Mouse (Mus musculus) layer of hippocampus, adult 2 months (tissue): Measurements from ENCODE around the gene Zscan5b. TPM values are rescaled to one million over a fixed set of nuclear protein-coding genes. Genes with fewer than 3 reads are reported as not detected.
"Not testable (repeated sequence)": the region's sequence is repeated elsewhere in the genome, so short reads cannot be mapped to it uniquely, and the experiment has no call there.

Experiments
- DNase-seq, 2 experiments: peaks; one replicate each; pipeline ENCODE4 v3.0.0; 2022; ENCODE audit warnings: low spot score in 2 of 2
- H3K27ac ChIP-seq: fragments of 200-600 bp; 2 replicates; pipeline ENCODE4 v1.8.1; 2022
- H3K4me3 ChIP-seq: fragments of 200-600 bp; 2 replicates; pipeline ENCODE4 v1.8.1; 2022; ENCODE audit warnings: mild to moderate bottlenecking
- CTCF ChIP-seq: fragments of 200-600 bp; conservative IDR thresholded peaks from 2 replicates; pipeline ENCODE4 v1.8.1; 2022; ENCODE audit warnings: antibody characterized with exemption, mild to moderate bottlenecking, moderate library complexity
- total RNA-seq, 2 experiments: library from RNA; stranded (reverse); gene quantifications; 2 replicates each; pipeline ENCODE4 v1.2.3; 2021

The Zscan5b gene
- total RNA-seq, 2 experiments from 2014 or later, result not detected

GRCm38 (mm10) chr7:6195777-6196176, 26.3 kb upstream of the Zscan5b start:
- Histone ChIP-seq H3K27ac (no peak overlapping the region), H3K4me3 (no peak overlapping the region)
- TF ChIP-seq CTCF, result peak; percentile 52
- no peak for DNase-seq

DNA sequence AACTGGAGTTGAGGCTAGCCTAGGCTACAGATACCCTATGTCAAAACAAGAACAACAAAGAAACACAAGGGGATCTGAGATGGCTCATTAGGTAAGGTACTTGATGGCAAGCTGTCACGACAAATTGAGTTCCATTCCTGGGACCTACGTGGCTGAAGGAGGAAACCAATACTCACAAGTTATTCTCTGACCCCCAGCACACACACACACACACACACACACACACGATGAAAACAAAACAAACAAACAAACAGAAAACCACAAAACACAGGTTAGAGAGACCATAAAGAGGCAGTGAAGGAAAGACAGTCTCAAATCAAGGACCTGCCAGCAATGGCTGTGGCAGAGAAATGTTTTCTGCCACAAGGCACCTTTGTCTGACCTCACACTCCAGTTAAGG, 25.3 kb upstream of the Zscan5b start, which contains the start of gene Galp:
Galp (plus strand) TSS at position 301 of the 400 bp plus-strand sequence.
- Histone ChIP-seq H3K27ac (no peak within 1 kb of the TSS), H3K4me3 (no peak within 1 kb of the TSS)
- TF ChIP-seq CTCF, result no peak
- DNase-seq, result no peak

DNA sequence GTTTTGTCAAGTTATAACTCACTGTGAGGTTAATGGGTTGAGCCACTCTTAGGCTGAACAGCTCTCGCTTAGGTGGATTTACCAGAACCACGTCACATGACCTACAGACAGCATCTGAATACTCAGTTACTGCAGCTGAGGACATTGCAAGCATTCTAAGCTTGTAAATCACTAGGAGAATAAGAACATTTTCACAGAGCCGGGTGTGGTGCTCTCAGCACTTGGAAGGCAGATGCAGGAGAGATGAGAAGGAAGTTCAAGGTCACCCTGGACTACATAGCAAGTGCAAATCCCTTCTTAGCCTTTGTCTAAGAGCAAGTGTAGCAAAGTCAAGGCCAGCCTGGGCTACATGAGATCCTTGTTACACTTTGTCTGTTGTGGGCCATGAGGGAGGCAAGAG, 17.9 kb upstream of the Zscan5b start:
- Histone ChIP-seq H3K27ac (no peak overlapping the region), H3K4me3 (no peak overlapping the region)
- no peak for TF ChIP-seq CTCF
- DNase-seq, result no peak

DNA sequence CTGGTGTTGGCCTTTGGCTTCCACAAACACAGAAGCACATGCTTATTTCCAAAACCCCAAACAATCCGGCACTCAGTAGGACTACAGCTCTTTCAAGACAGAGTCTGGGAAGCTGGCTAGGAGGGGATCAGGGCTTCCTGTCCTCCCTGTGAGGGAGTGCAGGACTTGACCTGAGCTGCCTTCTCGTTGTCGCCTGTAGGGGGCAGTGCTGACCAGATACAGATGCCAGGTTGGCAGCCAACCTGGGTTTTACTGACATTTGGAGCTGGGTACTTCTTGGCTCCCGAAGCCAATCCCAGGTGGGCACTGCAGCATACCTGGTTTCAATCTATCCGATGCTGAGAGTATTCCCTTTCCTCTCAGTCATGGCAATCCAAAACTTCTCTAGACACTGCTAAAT, 8.9 kb upstream of the Zscan5b start:
- DNase-seq, result peak in 1 of 2 experiments; percentile 36
- H3K4me3 ChIP-seq, result no peak overlapping the region
- peak; percentile 77 for TF ChIP-seq CTCF
- no peak overlapping the region for H3K27ac ChIP-seq

DNA sequence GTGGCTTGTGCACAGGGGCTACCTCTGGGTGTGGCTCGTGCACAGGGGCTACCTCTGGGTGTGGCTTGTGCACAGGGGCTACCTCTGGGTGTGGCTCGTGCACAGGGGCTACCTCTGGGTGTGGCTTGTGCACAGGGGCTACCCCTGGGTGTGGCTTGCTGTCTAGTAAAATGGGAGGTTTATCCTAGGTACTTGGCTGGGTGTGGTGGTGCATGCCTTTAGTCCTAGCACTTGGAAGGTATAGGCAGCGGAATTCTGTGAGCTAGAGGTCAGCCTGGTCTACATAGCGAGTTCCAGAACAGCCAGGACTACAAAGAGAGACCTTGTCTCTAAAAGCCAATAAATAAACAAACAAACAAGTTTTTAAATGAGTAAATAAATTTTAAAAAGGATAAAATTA, 7.4 kb upstream of the Zscan5b start:
- not testable (repeated sequence) for H3K27ac ChIP-seq, H3K4me3 ChIP-seq

GRCm38 (mm10) chr7:6220147-6220546, 1.9 kb upstream of the Zscan5b start:
- no peak for DNase-seq
- TF ChIP-seq CTCF, result no peak
- Histone ChIP-seq H3K27ac (no peak overlapping the region), H3K4me3 (no peak overlapping the region)

More for the DNA sequence above, 7.4 kb upstream of the Zscan5b start:
- not testable (repeated sequence) for DNase-seq

DNA sequence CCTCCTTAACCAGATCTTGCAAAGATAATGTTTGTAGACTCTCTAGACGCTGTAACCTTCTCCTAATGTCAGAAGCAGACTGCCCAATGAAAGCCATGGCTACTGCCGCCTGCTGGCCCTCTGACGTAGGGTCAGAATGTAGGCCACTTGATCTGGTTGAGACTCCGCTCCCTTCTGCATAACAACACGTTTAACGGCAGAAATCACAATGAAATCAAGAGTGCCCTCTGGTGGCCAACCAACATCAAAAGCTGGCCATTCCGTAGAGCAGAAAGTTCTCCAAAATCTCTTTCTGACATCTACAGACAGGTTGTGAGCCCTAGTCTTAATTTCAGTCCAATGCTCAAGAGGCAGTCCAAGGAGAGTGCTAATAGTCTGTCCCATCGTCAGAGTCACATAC, 6.4 kb downstream of the Zscan5b start:
- peak; percentile 70 for TF ChIP-seq CTCF
- not testable (repeated sequence) for H3K27ac ChIP-seq, H3K4me3 ChIP-seq
- DNase-seq, result peak; percentile 10 to 19

DNA sequence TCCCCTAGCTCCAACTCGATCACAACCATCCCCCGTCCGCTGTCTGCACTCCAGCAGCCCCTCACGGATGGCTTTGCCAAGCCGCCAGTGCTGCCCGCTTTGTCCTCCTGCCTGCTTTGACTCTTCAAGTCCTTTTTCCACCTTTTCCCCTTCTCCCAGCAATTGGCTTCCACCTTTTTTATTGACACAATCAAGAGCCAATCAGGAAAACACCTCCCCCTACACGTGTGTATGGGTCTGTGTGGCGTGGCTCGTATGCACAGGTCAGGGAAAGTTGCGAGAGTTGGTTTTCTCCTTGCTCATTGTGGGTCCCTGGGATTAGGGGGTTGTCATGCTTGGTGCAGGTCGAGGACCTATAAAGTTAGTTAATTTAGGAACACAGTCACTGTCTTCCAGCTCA, 17.7 kb downstream of the Zscan5b start:
- Histone ChIP-seq H3K27ac (no peak overlapping the region), H3K4me3 (no peak overlapping the region; the same call in 1 of the 2 replicates)
- no peak for DNase-seq
- TF ChIP-seq CTCF, result no peak

DNA sequence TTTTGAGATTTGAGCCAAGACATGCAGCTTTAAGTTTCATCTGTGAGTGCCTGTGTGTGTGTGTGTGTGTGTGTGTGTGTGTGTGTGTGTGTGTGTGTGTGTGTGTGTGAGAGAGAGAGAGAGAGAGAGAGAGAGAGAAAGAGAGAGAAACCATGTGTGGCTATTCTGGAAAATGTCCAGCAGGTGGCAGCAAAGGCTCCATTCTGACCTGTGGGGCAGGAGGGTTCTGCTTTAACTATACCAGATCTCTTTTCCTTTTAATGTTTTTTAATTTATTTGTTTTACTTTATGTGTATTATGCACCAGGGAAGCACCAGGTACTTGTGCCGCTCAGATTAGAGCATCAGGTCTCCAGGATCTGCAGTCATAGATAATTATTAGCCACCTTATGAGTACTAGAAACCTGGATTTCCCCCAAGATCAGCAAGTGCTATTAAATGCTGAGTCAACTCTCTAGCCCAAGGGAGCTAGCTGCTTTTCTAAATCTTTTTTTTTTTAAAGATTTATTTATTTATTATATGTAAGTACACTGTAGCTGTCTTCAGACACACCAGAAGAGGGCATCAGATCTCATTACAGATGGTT, 18.9 kb downstream of the Zscan5b start:
- TF ChIP-seq CTCF, result peak; percentile 69
- DNase-seq, result peak; percentile 8 to 42
- not testable (repeated sequence) for H3K4me3 ChIP-seq, H3K27ac ChIP-seq

DNA sequence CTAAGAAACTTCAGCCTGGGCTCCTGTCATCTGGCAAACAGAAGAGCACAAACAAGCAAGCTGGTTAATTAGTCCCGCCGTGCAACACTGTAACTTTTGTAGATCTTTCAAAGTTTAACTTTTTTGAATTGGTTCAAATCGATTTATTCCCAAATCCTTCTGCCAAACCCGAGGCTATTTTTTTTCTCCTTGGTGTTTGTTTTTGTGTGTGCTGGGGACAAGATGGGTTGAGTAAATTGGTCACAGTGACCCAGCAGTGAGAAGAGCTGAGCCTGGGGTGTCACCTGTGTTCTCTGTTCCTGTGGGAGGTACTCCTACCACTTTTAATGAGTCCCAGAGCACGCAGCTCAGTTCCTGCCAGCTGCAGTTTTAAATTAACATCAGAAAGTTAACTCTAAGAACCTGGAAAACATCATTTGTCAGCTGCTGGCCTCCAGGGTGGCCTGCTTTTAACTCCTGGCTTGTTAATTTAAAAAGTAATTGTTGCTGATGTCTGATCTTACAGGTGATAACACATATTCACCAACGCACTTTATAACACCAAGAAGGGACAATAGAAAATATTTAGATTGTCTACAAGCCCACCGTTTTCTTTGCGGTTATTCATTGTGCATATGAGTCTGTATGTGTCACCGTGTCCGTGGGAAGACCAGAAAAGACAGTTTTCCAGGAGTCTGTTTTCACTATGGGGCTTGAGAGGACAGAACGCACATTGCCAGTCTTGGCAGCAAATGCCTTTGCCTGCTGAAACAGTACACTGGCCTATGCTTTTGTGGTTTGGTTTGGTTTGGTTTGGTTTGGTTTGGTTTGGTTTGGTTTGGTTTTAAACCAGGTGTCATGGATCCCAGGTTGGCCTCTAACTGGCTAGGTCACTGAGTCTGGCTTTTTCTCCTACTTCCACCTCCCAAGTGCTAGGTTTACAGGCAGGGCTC, 22.5 kb downstream of the Zscan5b start:
- Histone ChIP-seq H3K4me3 (no peak overlapping the region), H3K27ac (no peak overlapping the region)
- DNase-seq, result no peak
- no peak for TF ChIP-seq CTCF

DNA sequence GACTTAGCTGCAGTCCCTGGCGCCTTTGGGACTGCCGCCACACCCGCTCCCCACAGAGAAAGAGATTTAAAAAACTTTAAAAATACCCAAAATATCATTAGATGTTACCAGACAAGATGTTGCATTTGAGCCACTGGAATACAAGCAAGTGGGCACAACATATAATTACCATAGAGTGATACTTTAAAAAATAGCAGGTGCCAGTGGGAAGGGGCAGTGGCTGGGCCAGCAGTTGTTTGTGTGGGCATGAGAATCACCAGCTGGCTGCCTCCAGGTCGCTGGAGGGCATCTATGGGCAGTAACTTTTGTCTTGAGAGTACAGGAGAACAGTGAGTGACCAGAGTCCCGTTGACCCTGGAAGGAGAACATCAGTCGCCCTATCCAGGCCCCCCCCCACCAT, 30.3 kb downstream of the Zscan5b start, which contains the start of gene Epp13:
Epp13 (plus strand) TSS at position 301 of the 400 bp plus-strand sequence.
- H3K4me3 ChIP-seq, result no peak within 1 kb of the TSS
- DNase-seq, result no peak
- no peak within 1 kb of the TSS for H3K27ac ChIP-seq
- TF ChIP-seq CTCF, result no peak

- DNase-seq, result no peak
- TF ChIP-seq CTCF, result no peak
- H3K27ac ChIP-seq, result no peak overlapping the region
- no peak overlapping the region for H3K4me3 ChIP-seq
Measured at GRCm38 (mm10) chr7:6254451-6254850, 32.4 kb downstream of the Zscan5b start.

GRCm38 (mm10) chr7:6257386-6257785, 35.3 kb downstream of the Zscan5b start:
- DNase-seq, result no peak
- TF ChIP-seq CTCF, result no peak
- H3K27ac ChIP-seq, result no peak overlapping the region
- H3K4me3 ChIP-seq, result no peak overlapping the region
